Mouse (Mus musculus): ENCODE measurements around the gene Chrne. TPM values are rescaled to one million over a fixed set of nuclear protein-coding genes. Genes with fewer than 3 reads are reported as not detected.

Chrne gene
- polyA plus RNA-seq, 1 experiment from 2014 or later: not detected

DNA sequence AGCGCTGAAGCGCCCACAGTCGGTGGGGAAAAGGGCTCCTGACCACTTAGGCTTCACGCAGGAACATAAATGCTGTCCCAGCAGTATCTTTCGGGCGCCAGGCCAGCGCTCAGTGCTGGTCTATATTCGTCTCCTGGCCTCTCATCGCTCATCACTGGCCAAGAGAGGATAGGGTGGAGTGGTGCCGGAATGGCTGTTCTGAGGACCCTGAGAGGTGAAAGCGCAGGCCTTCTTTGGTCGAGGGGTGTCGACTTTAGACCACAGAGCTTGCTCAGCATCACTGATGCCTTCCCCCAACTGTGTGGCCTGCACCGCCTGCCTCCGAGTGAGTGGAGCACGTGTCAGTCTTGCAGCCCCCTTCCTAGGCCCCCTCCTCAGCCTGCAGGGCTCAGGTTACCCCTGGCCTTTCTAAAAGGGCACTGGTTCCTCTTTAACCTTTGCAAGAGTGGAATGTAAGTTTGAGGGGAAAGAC lies 37.5 kb upstream of the Chrne start:
- H3K4me1 ChIP-seq: peaks cover 57% of the 10 kb centered on the region
- H3K27me3 ChIP-seq (ENCODE audit: low read depth, poor library complexity, severe bottlenecking): no peaks in the 10 kb centered on the region
- H3K4me3 ChIP-seq: peak overlapping the region; percentile 99
- no peaks in the 10 kb centered on the region for H3K9me3 ChIP-seq (replicated peaks)
- H3K36me3 ChIP-seq: peaks cover 49% of the 10 kb centered on the region
- 2% methylated on average over 16 of the region's 16 CpGs for WGBS
- H3K27ac ChIP-seq: peak overlapping the region; percentile 97
- peak; percentile 84 for DNase-seq (ENCODE audit: low spot score)

DNA sequence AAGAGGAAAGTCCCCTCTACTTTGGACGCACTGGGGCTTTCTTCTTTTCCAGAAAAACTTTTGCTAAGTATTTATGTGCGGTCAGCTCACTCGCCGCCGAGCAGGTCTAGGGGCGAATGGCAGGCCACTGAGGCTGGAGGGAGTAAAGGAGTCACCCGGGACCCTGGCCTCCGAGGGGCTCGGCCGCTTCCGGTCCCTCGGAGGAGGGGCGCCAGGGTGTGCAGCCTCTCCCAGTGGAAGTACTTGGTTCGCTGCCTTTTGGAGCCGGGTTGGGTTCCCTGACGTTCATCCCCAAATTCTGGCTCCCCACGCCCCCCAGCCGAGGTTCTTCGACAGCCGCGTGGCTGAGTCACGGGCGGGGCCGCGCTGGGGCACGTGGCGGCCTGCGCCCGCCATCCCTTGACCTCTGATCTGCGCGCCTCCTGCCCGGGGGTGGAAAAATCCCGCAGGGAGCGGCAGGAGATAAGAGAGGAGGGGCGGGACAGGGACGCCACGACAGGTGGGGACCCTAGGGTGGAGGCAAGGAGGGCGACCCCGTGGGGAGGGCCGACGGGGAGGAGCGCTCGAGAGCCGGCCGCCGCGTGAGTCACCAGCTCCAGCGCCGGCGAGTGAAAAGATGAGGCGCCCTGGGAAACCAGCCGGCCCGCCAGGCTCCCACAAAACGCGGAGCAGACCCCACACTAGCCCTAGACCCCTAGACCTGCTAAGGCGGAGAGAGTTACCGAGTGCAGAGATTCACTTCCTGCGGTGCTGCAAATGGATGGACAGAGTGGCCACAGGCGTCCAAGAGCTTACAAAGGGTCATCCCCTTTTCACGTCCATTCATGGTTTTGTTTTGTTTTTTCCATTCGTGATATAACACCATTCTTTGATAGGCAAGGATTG lies 36.8 kb upstream of the Chrne start:
- Histone ChIP-seq H3K27me3 (ENCODE audit: low read depth, poor library complexity, severe bottlenecking) (no peaks in the 10 kb centered on the region), H3K36me3 (peaks cover 49% of the 10 kb centered on the region), H3K4me1 (peaks cover 64% of the 10 kb centered on the region), H3K9me3 (replicated peaks) (no peaks in the 10 kb centered on the region), H3K27ac (peak overlapping the region; percentile 97), H3K4me3 (peak overlapping the region; percentile 99)
- under 1% methylated on average over 61 of the region's 61 CpGs for WGBS
- peak; percentile 82 for DNase-seq (ENCODE audit: low spot score)

DNA sequence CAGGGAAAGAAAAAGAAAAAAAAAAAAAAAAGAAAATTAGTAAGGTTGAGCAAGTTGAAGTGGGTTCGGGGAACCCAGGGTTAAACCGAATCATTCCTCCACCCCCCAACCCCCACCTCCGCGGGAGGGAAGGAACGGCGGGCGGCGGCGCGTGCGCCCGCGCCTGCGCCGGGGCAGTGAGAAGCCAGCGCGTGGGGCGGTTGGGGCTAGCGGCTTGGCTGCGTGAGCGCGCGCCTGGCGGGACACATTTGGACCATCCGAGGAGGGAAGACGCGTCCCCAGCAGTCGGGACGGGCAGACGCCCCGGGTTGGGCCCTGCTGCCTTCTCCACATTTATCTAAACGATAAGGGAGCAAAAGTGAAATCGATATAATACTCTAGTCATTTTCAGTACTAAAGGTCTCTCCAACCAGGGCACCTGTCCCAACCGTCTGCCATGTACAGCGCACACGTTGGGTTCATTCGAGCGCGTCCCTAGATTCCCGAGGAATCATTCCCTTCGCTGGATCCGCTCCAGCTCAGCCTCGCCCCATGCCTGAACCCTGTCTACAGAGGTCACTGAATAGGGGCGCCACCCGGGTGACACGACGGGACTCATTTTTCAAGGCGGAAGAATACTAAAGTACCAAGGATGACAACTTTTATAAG lies 36.0 kb upstream of the Chrne start:
- Histone ChIP-seq H3K4me1 (peaks cover 69% of the 10 kb centered on the region), H3K27ac (peak overlapping the region; percentile 97), H3K36me3 (peaks cover 49% of the 10 kb centered on the region), H3K9me3 (replicated peaks) (no peaks in the 10 kb centered on the region), H3K27me3 (ENCODE audit: low read depth, poor library complexity, severe bottlenecking) (no peaks in the 10 kb centered on the region), H3K4me3 (peak overlapping the region; percentile 99)
- WGBS: under 1% methylated on average over 48 of the region's 48 CpGs
- DNase-seq (ENCODE audit: low spot score): peak; percentile 86

DNA sequence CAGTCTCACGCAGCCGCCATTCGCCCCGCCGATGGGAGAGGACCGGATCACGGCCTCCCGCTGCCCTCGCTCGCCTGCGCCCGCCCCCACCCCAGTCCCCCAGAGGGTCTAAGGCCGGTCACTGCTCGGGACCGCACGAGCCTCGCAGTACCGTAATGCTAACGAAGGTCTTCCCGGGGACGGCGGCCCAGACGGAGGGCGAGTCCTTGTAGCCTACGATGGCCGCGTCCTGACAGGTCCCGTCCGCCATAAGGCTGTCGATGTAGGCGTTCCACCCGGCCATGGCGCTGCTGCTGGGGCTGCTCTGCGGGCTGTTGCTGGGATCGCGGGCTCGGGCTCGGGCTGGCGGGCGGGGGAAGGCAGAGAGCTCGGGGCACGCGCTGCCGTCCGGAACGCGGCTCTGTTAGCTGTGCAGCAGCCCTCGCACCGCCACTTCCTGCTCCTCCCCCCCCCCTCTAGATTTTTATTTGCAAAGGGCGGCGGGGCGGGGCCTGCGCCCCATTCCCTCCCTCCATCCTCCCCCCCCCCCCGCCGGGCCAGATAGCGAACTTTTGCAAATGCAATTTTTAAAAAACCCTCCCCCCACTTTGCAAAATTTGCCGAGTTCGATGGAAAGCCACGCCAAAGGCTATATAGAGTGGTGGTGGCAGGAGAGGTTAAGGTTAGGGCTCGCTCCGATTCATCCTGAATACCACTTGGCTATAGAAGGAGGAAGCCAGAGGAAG lies 35.3 kb upstream of the Chrne start, which contains the start of gene Pfn1:
TSS of gene Pfn1 (minus strand) at position 447 of the 725 bp plus-strand sequence.
- Histone ChIP-seq H3K27me3 (ENCODE audit: low read depth, poor library complexity, severe bottlenecking) (no peaks in the 10 kb centered on the region), H3K36me3 (peaks cover 49% of the 10 kb centered on the region), H3K4me1 (peaks cover 70% of the 10 kb centered on the region), H3K4me3 (peak within 1 kb of the TSS; percentile 99), H3K9me3 (replicated peaks) (no peaks in the 10 kb centered on the region), H3K27ac (peak within 1 kb of the TSS; percentile 97)
- under 1% methylated on average over 61 of the region's 61 CpGs for WGBS
- peak; percentile 89 for DNase-seq (ENCODE audit: low spot score)

DNA sequence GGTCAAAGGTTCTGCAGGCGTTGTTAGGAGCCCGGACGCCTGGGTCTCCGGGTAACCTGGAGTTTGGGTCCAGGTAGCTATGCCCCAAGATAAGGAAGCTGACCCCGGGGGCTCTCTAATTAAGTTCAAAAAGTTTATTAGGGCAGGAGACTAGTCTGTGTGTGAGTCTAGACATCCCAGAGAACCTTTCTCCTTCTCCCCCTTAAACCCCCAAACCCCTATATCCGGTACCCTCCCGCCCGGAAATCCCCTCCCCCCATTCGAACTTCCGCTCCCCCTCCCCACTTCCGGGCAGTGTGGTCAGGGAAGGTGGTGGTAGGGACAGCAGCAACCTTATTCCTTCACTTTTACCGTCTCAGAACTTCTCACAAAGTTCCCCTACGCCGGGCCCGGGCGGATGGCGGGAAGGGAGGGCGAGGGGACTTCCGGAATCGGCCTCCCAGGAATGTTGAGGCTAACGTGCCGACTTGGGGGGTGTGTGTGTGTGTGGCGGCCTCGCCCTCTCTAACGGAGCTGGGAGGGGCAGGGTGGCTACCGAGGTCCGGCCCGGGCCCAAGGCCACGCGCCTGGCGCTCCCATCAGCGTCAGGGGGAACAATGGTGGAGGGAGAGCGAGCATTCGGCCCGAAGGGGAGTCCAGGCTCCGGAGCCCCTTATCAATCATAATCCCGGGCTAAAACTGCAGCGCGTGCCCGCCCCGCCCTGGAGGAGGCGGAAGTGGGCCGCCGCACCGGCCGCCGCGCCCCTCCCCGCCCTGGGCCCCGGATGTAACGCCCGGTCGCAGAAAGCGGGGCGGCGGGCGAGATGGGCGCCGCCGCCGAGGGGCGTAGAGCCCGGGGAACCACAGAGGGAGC lies 34.6 kb upstream of the Chrne start:
- peak; percentile 91 for DNase-seq (ENCODE audit: low spot score)
- peaks cover 51% of the 10 kb centered on the region for H3K36me3 ChIP-seq
- H3K9me3 ChIP-seq (replicated peaks): no peaks in the 10 kb centered on the region
- H3K4me3 ChIP-seq: peak overlapping the region; percentile 99
- peaks cover 73% of the 10 kb centered on the region for H3K4me1 ChIP-seq
- under 1% methylated on average over 63 of the region's 63 CpGs for WGBS
- no peaks in the 10 kb centered on the region for H3K27me3 ChIP-seq (ENCODE audit: low read depth, poor library complexity, severe bottlenecking)
- H3K27ac ChIP-seq: peak overlapping the region; percentile 97

DNA sequence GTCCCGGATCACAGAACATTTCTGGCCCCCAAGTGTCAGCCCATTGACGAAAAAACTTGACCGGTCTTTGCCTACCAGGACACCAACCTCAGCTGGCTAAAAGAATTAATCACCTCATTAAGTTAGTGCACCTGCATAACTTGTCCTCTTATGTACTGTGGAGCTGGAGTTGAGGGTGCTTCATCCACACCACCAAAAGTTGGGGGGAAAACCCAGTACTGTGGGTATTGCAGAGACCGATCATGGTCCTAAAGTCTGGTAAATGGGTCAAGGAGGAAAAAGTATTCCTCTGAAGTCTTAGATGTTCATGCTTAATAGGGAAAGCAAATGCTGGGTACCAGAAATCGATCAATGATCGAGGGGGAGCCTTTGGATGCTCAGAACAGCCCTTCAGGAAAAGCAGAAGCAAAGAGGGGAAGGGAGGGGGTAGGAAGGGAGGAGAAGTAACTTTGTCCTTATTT lies 33.9 kb upstream of the Chrne start:
- no peaks in the 10 kb centered on the region for H3K27me3 ChIP-seq (ENCODE audit: low read depth, poor library complexity, severe bottlenecking)
- 62% methylated on average over 6 of the region's 6 CpGs for WGBS
- peaks cover 73% of the 10 kb centered on the region for H3K4me1 ChIP-seq
- H3K27ac ChIP-seq: peak overlapping the region; percentile 97
- no peak for DNase-seq (ENCODE audit: low spot score)
- peak overlapping the region; percentile 99 for H3K4me3 ChIP-seq
- peaks cover 54% of the 10 kb centered on the region for H3K36me3 ChIP-seq
- no peaks in the 10 kb centered on the region for H3K9me3 ChIP-seq (replicated peaks)

DNA sequence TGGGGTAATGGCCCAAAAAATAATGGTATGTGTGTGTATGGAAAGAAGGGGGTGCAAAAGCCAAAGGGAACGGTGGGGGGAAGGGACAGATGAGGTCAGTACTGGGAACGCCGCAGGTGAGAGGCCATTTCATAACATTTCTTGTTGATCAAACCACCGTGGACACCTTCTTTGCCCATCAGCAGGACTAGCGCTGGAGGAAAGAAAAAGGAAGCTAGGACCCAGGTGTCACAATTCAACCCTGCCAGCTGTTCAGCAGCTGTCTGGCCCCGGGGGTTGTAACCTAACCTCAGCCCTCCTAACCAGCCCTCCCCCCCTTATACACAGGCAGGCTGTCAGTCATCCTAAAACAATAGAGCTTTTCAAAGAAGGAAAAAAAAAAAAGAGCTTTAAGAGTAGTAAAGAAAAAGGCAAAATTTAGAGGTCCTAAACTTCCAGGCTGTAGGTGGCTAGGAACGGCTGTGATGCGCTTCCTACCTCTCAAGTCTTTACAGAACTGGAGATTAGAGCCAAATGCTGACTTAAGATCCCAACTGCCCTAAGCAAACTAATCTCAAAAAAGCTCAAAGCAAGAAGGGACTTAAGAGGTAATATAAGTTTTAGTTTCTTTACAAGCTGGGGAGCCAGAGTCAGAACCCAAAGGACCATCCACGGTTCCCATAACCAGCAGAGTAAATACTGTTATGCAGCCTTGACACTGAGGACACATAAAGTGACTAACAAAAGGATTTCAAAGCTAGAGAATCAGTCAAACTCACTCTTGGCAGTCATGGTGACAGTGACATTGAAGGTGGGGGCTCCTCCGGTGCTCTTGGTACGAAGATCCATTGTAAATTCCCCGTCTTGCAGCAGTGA lies 33.2 kb upstream of the Chrne start:
- peak overlapping the region; percentile 99 for H3K4me3 ChIP-seq
- H3K27me3 ChIP-seq (ENCODE audit: low read depth, poor library complexity, severe bottlenecking): no peaks in the 10 kb centered on the region
- H3K4me1 ChIP-seq: peaks cover 70% of the 10 kb centered on the region
- DNase-seq (ENCODE audit: low spot score): peak; percentile 68
- H3K36me3 ChIP-seq: peaks cover 56% of the 10 kb centered on the region
- 64% methylated on average over 12 of the region's 12 CpGs for WGBS
- no peaks in the 10 kb centered on the region for H3K9me3 ChIP-seq (replicated peaks)
- H3K27ac ChIP-seq: peak overlapping the region; percentile 97

DNA sequence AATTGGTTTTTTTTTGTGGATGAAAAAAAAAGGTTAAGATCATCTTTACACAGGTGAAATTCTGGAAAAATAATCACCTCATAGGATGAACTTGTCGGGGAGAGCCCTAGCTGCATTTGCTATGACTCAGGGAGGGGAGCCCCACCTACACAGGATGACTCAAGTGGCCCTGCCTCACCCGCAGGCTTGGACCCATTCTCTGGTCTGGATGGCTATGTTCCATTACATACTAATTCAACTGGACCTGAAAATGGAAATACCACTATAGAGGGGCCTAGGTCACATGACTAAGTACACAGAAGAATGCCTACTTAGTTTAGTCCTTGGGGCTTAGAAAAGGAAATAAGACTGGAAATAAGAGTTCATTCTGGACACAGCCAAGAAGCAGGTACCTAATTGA lies 32.4 kb upstream of the Chrne start:
- Histone ChIP-seq H3K4me3 (peak overlapping the region; percentile 18), H3K36me3 (peaks cover 56% of the 10 kb centered on the region), H3K27ac (no peak overlapping the region), H3K4me1 (peaks cover 61% of the 10 kb centered on the region), H3K9me3 (replicated peaks) (no peaks in the 10 kb centered on the region), H3K27me3 (ENCODE audit: low read depth, poor library complexity, severe bottlenecking) (no peaks in the 10 kb centered on the region)
- no peak for DNase-seq (ENCODE audit: low spot score)
- 81% methylated on average over 2 of the region's 2 CpGs for WGBS

DNA sequence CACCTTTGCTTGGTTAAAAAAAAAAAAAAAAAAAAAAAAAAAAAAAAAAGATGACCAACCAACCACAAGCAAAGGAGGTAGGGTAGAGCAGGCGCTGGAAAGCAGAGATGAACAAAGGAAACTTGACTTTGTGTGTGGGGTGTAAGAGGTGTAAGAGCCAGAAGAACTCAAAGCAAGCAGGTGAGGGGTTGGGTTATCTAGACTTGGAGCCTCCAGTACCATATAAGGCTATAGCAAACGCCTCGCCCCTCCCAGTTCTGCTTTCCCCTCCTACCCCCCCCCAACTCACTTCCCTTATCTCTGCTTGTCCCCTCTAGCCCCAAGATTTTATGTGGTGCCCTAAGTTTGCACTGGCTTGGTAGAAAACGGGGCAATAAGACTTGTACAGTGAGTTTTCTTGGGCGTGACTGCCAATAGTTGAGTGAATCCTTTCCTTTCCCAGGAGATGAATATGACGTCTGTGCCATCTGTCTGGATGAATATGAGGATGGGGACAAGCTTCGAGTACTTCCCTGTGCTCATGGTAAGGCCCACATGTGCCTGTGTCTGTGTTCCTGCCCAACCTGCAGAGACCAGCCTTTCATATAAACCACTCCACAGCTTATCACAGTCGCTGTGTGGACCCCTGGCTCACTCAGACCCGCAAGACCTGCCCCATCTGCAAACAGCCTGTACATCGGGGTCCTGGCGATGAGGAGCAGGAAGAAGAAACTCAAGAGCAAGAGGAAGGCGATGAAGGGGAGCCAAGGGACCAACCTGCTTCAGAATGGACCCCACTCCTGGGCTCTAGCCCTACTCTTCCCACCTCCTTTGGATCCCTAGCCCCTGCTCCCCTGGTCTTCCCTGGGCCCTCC lies 31.5 kb upstream of the Chrne start:
- H3K4me1 ChIP-seq: peaks cover 61% of the 10 kb centered on the region
- 81% methylated on average over 12 of the region's 12 CpGs for WGBS
- no peak for DNase-seq (ENCODE audit: low spot score)
- H3K27ac ChIP-seq: no peak overlapping the region
- peaks cover 60% of the 10 kb centered on the region for H3K36me3 ChIP-seq
- no peaks in the 10 kb centered on the region for H3K27me3 ChIP-seq (ENCODE audit: low read depth, poor library complexity, severe bottlenecking)
- peak overlapping the region; percentile 18 for H3K4me3 ChIP-seq
- no peaks in the 10 kb centered on the region for H3K9me3 ChIP-seq (replicated peaks)

DNA sequence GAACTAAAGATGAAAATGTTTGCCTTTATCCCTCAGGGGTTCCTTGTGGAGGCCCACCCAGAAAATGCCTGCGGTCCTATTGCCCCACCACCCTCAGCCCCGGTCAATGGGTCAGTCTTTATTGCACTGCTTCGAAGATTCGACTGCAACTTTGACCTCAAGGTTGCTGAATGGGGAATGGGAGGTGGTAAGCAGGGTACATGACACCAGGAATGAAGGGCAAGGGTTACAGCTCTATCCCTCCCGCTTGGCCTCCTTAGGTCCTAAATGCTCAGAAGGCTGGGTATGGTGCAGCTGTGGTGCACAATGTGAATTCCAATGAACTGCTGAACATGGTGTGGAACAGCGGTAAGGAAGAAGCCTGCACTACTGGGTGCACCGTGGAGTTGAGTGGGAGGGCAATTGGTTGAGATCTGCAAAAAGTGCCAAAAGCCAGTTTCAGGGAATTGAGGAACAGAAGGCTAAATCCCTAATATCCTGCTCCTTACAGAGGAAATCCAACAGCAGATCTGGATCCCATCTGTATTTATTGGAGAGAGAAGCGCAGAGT lies 30.2 kb upstream of the Chrne start:
- peaks cover 63% of the 10 kb centered on the region for H3K4me1 ChIP-seq
- 76% methylated on average over 8 of the region's 8 CpGs for WGBS
- peaks cover 73% of the 10 kb centered on the region for H3K36me3 ChIP-seq
- no peaks in the 10 kb centered on the region for H3K9me3 ChIP-seq (replicated peaks)
- peak overlapping the region; percentile 80; the same call in 1 of the 2 replicates for H3K4me3 ChIP-seq
- no peak for DNase-seq (ENCODE audit: low spot score)
- H3K27ac ChIP-seq: no peak overlapping the region
- no peaks in the 10 kb centered on the region for H3K27me3 ChIP-seq (ENCODE audit: low read depth, poor library complexity, severe bottlenecking)
